Mouse (Mus musculus) embryonic facial prominence, embryonic 15.5 days (tissue): Measurements from ENCODE around the gene Irgc1. TPM values are rescaled to one million over a fixed set of nuclear protein-coding genes. Genes with fewer than 3 reads are reported as not detected.
A peak's percentile ranks its signal among the peaks of the same experiment; 100 is the strongest.

Source experiments
- ATAC-seq: fragments of 200-750 bp; cut with Nextera tagmentation; 2 replicates; pipeline ENCODE4 v1.8.0; 2017; ENCODE audit warnings: low read depth, moderate TSS enrichment; ENCODE audit not compliant: insufficient number of reproducible peaks, low FRiP score, low TSS enrichment
- H3K27ac ChIP-seq: fragments of 300-500 bp; sonication (generic); replicated peaks from 2 replicates; pipeline ENCODE4 v1.5.1; 2015; ENCODE audit warnings: mild to moderate bottlenecking, inconsistent platforms
- H3K27me3 ChIP-seq: fragments of 300-500 bp; sonication (generic); 2 replicates; pipeline ENCODE4 v1.6.1; 2015; ENCODE audit warnings: inconsistent platforms
- H3K36me3 ChIP-seq: fragments of 300-500 bp; sonication (generic); 2 replicates; pipeline ENCODE4 v1.6.1; 2015; ENCODE audit warnings: mild to moderate bottlenecking, inconsistent platforms
- H3K4me1 ChIP-seq: fragments of 300-500 bp; sonication (generic); 2 replicates; pipeline ENCODE4 v1.6.1; 2015; ENCODE audit warnings: inconsistent platforms
- H3K4me2 ChIP-seq: fragments of 300-500 bp; sonication (generic); replicated peaks from 2 replicates; pipeline ENCODE4 v1.6.1; 2015; ENCODE audit warnings: mild to moderate bottlenecking, inconsistent platforms
- H3K4me3 ChIP-seq: fragments of 300-500 bp; sonication (generic); replicated peaks from 2 replicates; pipeline ENCODE4 v1.5.1; 2015; ENCODE audit warnings: mild to moderate bottlenecking, inconsistent platforms
- H3K9ac ChIP-seq: fragments of 300-500 bp; sonication (generic); 2 replicates; pipeline ENCODE4 v1.6.1; 2015; ENCODE audit warnings: inconsistent platforms
- H3K9me3 ChIP-seq: fragments of 300-500 bp; sonication (generic); replicated peaks from 2 replicates; pipeline ENCODE4 v1.6.1; 2016; ENCODE audit warnings: inconsistent platforms
- WGBS: fragments of 180-500 bp; shearing (Covaris S2); methylation state at CpG from one replicate; pipeline ENCODE4 v1.1.7; 2015; 5-methylcytosine and 5-hydroxymethylcytosine counted together
- polyA plus RNA-seq: library from polyadenylated mRNA; unstranded; fragments of >200 nt; fragmentation: Nextera tagmentation; extraction: Ambion mirVana; gene quantifications from 2 replicates; pipeline ENCODE4 v1.2.1, GENCODE M21; 2015

Irgc1 gene
- polyA plus RNA-seq, 1 experiment from 2014 or later = not detected

DNA sequence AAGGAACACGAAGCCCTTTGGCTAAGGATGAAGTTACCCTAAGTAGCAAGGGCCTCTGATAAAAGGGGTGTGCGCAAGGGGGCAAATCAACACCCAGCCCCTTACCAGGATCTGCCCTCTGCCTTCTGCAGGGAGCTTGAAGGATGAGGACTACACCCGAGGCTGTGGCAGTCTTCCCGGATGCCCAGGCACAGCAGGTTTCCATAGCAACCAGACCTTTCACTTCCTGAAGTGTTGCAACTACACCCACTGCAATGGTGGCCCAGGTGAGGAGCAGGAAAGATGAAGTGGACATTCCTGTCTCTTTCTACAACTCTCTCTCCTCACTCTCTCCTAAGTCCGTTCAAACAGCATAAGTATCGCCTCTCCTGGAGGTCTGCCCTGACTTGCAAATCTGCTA lies 20.3 kb upstream of the Irgc1 start:
- H3K9ac ChIP-seq = no peak overlapping the region
- peaks cover 10% of the 10 kb centered on the region for H3K4me1 ChIP-seq
- H3K27ac ChIP-seq = no peak overlapping the region
- H3K9me3 ChIP-seq = 0 out of 2 replicates have a peak, but pooled peaks cover 9% of the 10 kb centered on the region
- no peaks in the 10 kb centered on the region for H3K36me3 ChIP-seq
- 74% methylated on average over 6 of the region's 6 CpGs for WGBS
- H3K4me3 ChIP-seq = no peak overlapping the region
- no peaks in the 10 kb centered on the region for H3K27me3 ChIP-seq
- H3K4me2 ChIP-seq = no peak overlapping the region
- no peak for ATAC-seq

DNA sequence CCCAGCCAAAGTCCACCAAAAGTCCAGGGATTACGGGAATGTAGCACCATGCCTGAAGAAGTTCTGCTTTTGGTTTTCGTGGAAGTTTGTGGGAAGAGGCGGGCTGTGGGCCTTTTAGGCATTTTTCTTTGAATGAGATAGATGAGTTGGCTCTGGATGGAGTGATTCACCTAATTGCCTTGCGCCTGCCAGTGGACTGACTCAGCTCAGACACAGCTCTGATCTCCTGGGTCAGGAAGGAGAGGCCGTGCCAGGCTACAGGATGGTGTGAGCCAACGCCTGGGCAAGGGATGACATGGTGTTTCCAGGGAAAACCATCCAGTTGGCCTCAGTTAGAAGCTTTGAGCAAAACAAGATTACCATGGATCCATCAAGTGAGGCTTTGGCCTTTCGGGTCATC lies 18.3 kb upstream of the Irgc1 start:
- 94% methylated on average over 7 of the region's 7 CpGs for WGBS
- Histone ChIP-seq H3K4me1 (peaks cover 9% of the 10 kb centered on the region), H3K4me3 (no peak overlapping the region), H3K9me3 (0 out of 2 replicates have a peak, but pooled peaks cover 9% of the 10 kb centered on the region), H3K27me3 (no peaks in the 10 kb centered on the region), H3K27ac (no peak overlapping the region), H3K9ac (no peak overlapping the region), H3K36me3 (no peaks in the 10 kb centered on the region), H3K4me2 (no peak overlapping the region)
- no peak for ATAC-seq

DNA sequence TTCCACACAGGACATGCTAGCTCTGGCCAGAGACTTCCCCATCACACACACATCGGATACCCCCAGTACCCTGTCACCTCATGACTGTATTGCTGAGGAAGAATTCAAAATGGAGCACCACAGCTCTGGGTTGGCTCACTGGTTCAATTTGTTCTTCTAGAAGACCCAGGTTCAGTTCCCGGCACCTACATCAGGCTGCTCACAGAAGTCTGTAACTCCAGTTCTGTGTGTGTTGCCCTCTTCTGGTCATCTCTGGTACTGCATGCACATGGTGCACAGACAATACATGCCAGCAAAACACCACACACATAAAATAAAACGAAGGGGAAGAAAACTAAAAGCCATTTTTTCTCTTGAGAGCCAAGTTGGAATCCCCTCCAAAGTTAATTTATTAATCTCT lies 17.0 kb upstream of the Irgc1 start:
- H3K9me3 ChIP-seq = 0 out of 2 replicates have a peak, but pooled peaks cover 9% of the 10 kb centered on the region
- H3K9ac ChIP-seq = no peak overlapping the region
- no peak for ATAC-seq
- no peak overlapping the region for H3K4me2 ChIP-seq
- 82% methylated on average over 3 of the region's 3 CpGs for WGBS
- no peaks in the 10 kb centered on the region; the same call in 1 of the 2 replicates for H3K4me1 ChIP-seq
- no peak overlapping the region for H3K27ac ChIP-seq
- no peaks in the 10 kb centered on the region for H3K27me3 ChIP-seq
- no peak overlapping the region for H3K4me3 ChIP-seq
- H3K36me3 ChIP-seq = no peaks in the 10 kb centered on the region

DNA sequence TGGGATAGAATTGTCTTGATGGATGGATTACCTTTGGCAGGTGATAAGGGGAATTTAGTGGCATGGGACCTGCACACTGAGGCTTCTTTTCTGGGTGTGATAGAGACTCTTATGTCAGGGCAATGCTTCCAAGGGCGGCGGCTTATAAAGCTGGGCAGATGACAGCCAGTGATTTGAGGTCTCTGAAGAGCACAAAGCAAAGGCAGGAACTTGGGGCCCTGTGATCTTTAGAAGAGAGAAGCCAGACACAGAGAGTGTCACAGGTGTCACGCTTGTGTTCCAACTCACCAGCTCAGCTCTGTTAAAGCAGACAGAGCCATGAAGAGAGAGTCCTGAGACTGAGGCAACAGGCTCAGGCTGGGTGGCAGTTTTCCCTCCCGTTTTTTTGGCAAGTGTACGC lies 15.8 kb upstream of the Irgc1 start:
- WGBS = 74% methylated on average over 5 of the region's 5 CpGs
- no peak overlapping the region for H3K9ac ChIP-seq
- no peak overlapping the region for H3K4me3 ChIP-seq
- H3K27ac ChIP-seq = no peak overlapping the region
- peaks cover 5% of the 10 kb centered on the region for H3K4me1 ChIP-seq
- no peaks in the 10 kb centered on the region for H3K36me3 ChIP-seq
- 0 out of 2 replicates have a peak, but pooled peaks cover 9% of the 10 kb centered on the region for H3K9me3 ChIP-seq
- H3K27me3 ChIP-seq = no peaks in the 10 kb centered on the region
- ATAC-seq = no peak
- H3K4me2 ChIP-seq = no peak overlapping the region

DNA sequence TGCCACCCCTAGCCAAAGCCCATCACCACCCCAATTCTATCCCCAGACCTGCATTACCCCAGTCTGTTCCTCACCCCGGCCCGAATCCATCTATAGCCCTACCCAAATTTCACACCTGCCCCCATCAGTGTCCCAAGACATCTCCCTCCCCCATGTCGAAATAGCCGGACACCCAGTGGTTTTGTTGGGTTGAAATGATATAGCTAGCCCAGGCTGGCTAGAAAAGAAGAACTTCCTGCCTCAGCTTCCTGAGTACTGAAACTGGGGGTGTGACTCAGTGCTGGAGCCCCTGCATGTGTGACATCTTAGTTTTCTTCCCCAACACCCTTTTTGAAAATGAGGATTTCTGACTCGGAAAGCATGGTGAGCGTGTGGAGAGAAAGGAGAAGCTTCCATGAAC lies 14.7 kb upstream of the Irgc1 start:
- no peaks in the 10 kb centered on the region for H3K36me3 ChIP-seq
- no peak overlapping the region for H3K27ac ChIP-seq
- WGBS = 85% methylated on average over 6 of the region's 6 CpGs
- H3K4me3 ChIP-seq = no peak overlapping the region
- H3K4me2 ChIP-seq = no peak overlapping the region
- no peak overlapping the region for H3K9ac ChIP-seq
- H3K27me3 ChIP-seq = no peaks in the 10 kb centered on the region
- peaks cover 13% of the 10 kb centered on the region for H3K4me1 ChIP-seq
- 0 out of 2 replicates have a peak, but pooled peaks cover 9% of the 10 kb centered on the region for H3K9me3 ChIP-seq
- no peak for ATAC-seq

DNA sequence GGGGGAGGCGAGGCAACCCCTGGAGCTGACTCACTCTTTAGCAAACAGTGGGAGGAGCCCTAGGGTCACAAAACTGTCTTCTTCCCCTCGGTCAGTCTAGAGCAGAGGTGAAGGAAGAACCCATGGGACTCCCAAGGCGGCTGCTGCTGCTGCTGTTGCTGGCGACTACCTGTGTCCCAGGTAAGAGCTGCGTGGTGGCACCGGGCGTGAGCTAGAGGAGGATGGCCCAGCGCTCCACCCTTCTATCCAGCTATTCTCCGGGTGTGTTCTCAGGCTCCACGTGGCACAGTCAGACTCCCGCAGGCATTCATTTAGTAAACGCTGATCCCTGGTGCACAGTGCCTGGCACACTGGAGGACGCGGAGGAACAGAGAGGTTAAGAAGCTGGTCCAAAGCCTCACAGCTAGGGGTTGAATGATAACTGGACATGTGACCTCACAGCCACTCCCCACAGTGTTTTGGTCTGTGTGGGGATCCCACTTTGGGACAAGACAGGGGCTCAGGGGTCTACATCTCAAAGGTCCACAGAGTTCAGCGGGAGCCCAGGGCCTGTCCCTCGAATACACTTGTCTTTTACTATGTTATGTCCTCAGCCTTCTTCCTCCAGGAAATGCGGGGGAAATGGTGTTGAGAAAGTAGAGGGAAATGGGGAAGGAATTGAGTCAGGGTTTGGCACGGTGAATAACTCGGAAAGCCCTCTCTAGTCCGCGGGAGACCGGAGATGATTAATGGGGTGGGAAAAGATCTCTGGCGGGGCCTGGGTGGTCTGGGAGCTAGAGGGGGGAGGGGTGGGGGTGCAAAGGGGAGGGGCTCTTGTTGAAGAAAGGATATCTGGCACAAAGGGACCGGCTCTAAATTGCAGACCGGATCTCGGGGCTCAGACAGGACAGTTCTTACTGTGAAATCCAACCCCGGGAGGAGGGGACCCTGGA lies 10.6 kb upstream of the Irgc1 start, which contains the start of gene Plaur:
Gene Plaur, plus strand, starts transcription at position 97 of the 932 bp plus-strand sequence.
- no peaks in the 10 kb centered on the region for H3K36me3 ChIP-seq
- WGBS = 6% methylated on average over 27 of the region's 27 CpGs
- H3K4me3 ChIP-seq = peak within 1 kb of the TSS; percentile 34
- ATAC-seq = peak; percentile 48
- peaks cover 23% of the 10 kb centered on the region for H3K4me1 ChIP-seq
- H3K4me2 ChIP-seq = peak within 1 kb of the TSS; percentile 49
- H3K27me3 ChIP-seq = 0 out of 2 replicates have a peak, but pooled peaks cover 4% of the 10 kb centered on the region
- H3K9me3 ChIP-seq = no peaks in the 10 kb centered on the region
- 0 out of 2 replicates have a peak within 1 kb of the TSS, but pooled peaks have one; percentile 1 for H3K27ac ChIP-seq
- no peak within 1 kb of the TSS for H3K9ac ChIP-seq

- H3K36me3 ChIP-seq = no peaks in the 10 kb centered on the region
- no peak overlapping the region for H3K9ac ChIP-seq
- no peak overlapping the region for H3K4me3 ChIP-seq
- no peak for ATAC-seq
- no peaks in the 10 kb centered on the region for H3K9me3 ChIP-seq
- H3K27ac ChIP-seq = no peak overlapping the region
- H3K4me2 ChIP-seq = no peak overlapping the region
- 0 out of 2 replicates have a peak, but pooled peaks cover 4% of the 10 kb centered on the region for H3K27me3 ChIP-seq
- 54% methylated on average over 14 of the region's 14 CpGs for WGBS
- peaks cover 23% of the 10 kb centered on the region for H3K4me1 ChIP-seq
Observed at GRCm38 (mm10) chr7:24461376-24462051, 9.4 kb upstream of the Irgc1 start.

GRCm38 (mm10) chr7:24459843-24460242 lies 7.7 kb upstream of the Irgc1 start:
- H3K9ac ChIP-seq = no peak overlapping the region
- H3K4me2 ChIP-seq = no peak overlapping the region
- 0 out of 2 replicates have a peak, but pooled peaks cover 4% of the 10 kb centered on the region for H3K27me3 ChIP-seq
- no peaks in the 10 kb centered on the region for H3K36me3 ChIP-seq
- ATAC-seq = no peak
- H3K4me1 ChIP-seq = peaks cover 23% of the 10 kb centered on the region
- H3K27ac ChIP-seq = no peak overlapping the region
- no peaks in the 10 kb centered on the region for H3K9me3 ChIP-seq
- 64% methylated on average over 3 of the region's 3 CpGs for WGBS
- no peak overlapping the region for H3K4me3 ChIP-seq

- no peak overlapping the region for H3K27ac ChIP-seq
- H3K9me3 ChIP-seq = no peaks in the 10 kb centered on the region
- no peak overlapping the region for H3K4me3 ChIP-seq
- H3K9ac ChIP-seq = no peak overlapping the region
- no peak overlapping the region for H3K4me2 ChIP-seq
- 71% methylated on average over 5 of the region's 5 CpGs for WGBS
- H3K27me3 ChIP-seq = 0 out of 2 replicates have a peak, but pooled peaks cover 4% of the 10 kb centered on the region
- peaks cover 23% of the 10 kb centered on the region for H3K4me1 ChIP-seq
- no peak for ATAC-seq
- H3K36me3 ChIP-seq = no peaks in the 10 kb centered on the region
Observed at GRCm38 (mm10) chr7:24459440-24459839, 7.3 kb upstream of the Irgc1 start.

GRCm38 (mm10) chr7:24457726-24458370 lies 5.8 kb upstream of the Irgc1 start:
- H3K27ac ChIP-seq = no peak overlapping the region; the same call in 1 of the 2 replicates
- 59% methylated on average over 10 of the region's 10 CpGs for WGBS
- no peaks in the 10 kb centered on the region for H3K9me3 ChIP-seq
- H3K9ac ChIP-seq = no peak overlapping the region
- no peaks in the 10 kb centered on the region for H3K36me3 ChIP-seq
- H3K4me1 ChIP-seq = peaks cover 18% of the 10 kb centered on the region
- no peak overlapping the region for H3K4me3 ChIP-seq
- H3K27me3 ChIP-seq = 0 out of 2 replicates have a peak, but pooled peaks cover 4% of the 10 kb centered on the region
- no peak for ATAC-seq
- no peak overlapping the region for H3K4me2 ChIP-seq

- no peak overlapping the region for H3K27ac ChIP-seq
- H3K9ac ChIP-seq = no peak overlapping the region
- H3K4me1 ChIP-seq = peaks cover 6% of the 10 kb centered on the region; the same call in 1 of the 2 replicates
- H3K4me2 ChIP-seq = no peak overlapping the region
- no peaks in the 10 kb centered on the region for H3K36me3 ChIP-seq
- 74% methylated on average over 5 of the region's 5 CpGs for WGBS
- H3K9me3 ChIP-seq = no peaks in the 10 kb centered on the region
- H3K4me3 ChIP-seq = no peak overlapping the region
- ATAC-seq = no peak
- H3K27me3 ChIP-seq = 0 out of 2 replicates have a peak, but pooled peaks cover 4% of the 10 kb centered on the region
Observed at GRCm38 (mm10) chr7:24455726-24456125, 3.6 kb upstream of the Irgc1 start.
